Mouse (Mus musculus): Measurements from ENCODE around the gene Eif2d.

DNA sequence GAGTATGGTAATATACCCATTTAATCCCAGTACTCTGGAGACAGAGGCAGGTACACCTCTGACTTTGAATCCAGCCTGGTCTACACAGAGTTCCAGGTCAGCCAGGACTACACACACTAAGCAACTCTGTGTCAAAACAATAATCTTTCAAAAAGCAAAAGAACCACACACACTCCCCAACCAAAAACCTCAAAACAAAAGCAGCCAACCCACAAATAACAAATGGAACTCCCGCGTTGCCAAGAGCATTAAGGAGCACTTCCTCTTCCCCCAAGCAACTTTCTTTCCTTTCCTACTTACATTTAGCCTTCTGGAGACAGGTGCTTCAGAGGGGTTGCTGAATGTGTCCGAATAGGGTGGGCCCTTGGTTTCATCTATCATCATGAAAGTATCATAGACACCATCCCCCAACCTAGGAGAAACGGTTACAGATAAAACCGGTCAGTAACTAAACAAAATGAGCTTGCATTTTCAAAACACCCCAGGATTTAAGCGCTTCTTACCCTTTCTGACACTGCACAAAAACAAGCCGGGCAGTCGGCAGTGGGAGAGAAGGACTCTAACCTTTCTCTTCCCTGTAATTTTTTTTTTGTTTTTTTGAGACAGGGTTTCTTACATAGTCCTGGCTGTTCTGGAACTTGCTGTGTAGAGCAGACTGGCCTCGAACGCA lies 16.9 kb upstream of the Eif2d start:
- TF ChIP-seq CTCF (IDR thresholded peaks at IDR 0.05) (no peak), EP300 (IDR thresholded peaks at IDR 0.05) (no peak)
